Mouse (Mus musculus): ENCODE data around the gene Lamc2. TPM values are rescaled to one million over a fixed set of nuclear protein-coding genes. Genes with fewer than 3 reads are reported as not detected.

The Lamc2 gene
- polyA plus RNA-seq, 1 experiment from 2014 or later = 0.70 TPM

DNA sequence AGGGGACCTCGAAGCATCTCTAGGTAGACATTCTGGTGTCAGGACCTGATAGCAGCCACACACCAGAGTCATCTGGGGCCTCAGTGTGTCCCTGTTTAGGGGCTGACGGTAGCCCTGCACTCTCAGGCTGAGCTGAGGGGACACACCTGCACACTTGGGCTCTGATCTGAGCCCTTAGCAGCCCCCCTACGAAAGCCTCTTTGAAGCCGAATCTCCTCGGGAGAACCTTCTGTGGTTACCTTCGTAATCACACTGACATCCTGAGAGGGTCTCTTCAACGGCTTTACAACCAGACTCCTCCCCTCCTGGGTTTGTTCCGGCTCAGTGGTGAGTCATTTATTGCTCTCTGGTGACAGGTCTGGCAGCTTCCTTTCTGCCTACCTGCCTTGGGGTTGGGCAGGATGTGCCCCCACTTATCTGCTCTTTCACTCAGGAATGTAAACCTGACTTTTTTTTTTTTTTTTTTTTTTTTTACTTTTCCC, 45.5 kb downstream of the Lamc2 start:
- H3K27me3 ChIP-seq (replicated peaks; ENCODE audit: control insufficient read depth, insufficient read depth, low read length) = no peaks in the 10 kb centered on the region
- H3K27ac ChIP-seq (ENCODE audit: low read depth, low read length) = no peak overlapping the region
- no peak overlapping the region for H3K4me3 ChIP-seq (ENCODE audit: low read depth, low read length)
- H3K9me3 ChIP-seq (replicated peaks; ENCODE audit: control insufficient read depth, low read length) = no peaks in the 10 kb centered on the region
- no peaks in the 10 kb centered on the region for H3K36me3 ChIP-seq (ENCODE audit: control insufficient read depth, insufficient read depth, low read length)
- no peak for ATAC-seq
- WGBS = 41% methylated on average over 8 of the region's 8 CpGs
- no peak overlapping the region for H3K9ac ChIP-seq (ENCODE audit: low read length)
- DNase-seq (ENCODE audit: low spot score) = no peak
- no peaks in the 10 kb centered on the region for H3K4me1 ChIP-seq (ENCODE audit: control insufficient read depth, insufficient read depth, low read length)
- no peak overlapping the region for H3K4me2 ChIP-seq (ENCODE audit: low read length)

DNA sequence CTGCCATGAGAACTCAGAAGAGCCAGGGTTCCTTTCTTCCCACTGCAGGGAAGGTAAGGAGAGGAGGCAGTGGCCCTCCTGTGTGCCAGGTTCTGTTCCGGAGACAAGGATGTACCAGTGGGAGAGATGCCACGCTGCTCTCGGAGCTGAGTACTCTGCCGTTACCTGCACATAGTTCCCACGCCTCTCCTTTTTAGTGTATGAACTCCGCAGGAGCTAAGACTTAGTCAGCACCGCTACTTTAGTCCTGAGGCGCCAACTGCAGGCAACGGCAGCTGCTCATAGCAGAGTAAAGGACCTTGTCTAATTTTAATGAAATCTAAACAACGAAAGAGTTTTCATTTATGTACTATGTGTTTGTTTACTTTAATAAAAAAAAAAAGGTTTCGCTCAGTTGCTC, 46.0 kb downstream of the Lamc2 start:
- Histone ChIP-seq H3K9me3 (replicated peaks; ENCODE audit: control insufficient read depth, low read length) (no peaks in the 10 kb centered on the region), H3K36me3 (ENCODE audit: control insufficient read depth, insufficient read depth, low read length) (no peaks in the 10 kb centered on the region), H3K4me2 (ENCODE audit: low read length) (no peak overlapping the region), H3K27ac (ENCODE audit: low read depth, low read length) (no peak overlapping the region), H3K27me3 (replicated peaks; ENCODE audit: control insufficient read depth, insufficient read depth, low read length) (no peaks in the 10 kb centered on the region), H3K4me3 (ENCODE audit: low read depth, low read length) (no peak overlapping the region), H3K4me1 (ENCODE audit: control insufficient read depth, insufficient read depth, low read length) (no peaks in the 10 kb centered on the region), H3K9ac (ENCODE audit: low read length) (no peak overlapping the region)
- no peak for DNase-seq (ENCODE audit: low spot score)
- no peak for ATAC-seq
- WGBS = 82% methylated on average over 11 of the region's 11 CpGs

DNA sequence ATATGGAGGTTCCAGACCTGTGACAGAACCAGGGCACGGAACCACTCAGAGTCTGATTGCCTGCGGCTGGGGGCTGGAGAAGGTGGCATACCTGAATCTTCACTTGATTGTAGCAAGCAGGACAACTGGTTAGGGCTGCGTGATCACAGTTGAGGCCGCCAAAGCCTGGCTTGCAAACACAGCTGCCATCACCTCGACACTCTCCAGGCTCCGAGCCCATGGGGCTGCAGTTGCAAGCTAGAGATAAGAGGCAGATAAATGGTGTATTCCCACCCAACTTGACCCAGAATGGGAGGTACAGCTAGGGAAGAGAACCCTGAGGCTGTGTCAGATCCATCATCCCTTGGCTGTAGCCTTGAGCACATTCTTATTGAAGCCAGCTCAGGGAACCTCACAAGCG, 46.6 kb downstream of the Lamc2 start:
- DNase-seq (ENCODE audit: low spot score) (no peak), ATAC-seq (no peak)
- Histone ChIP-seq H3K4me2 (ENCODE audit: low read length) (no peak overlapping the region), H3K27me3 (replicated peaks; ENCODE audit: control insufficient read depth, insufficient read depth, low read length) (no peaks in the 10 kb centered on the region), H3K36me3 (ENCODE audit: control insufficient read depth, insufficient read depth, low read length) (no peaks in the 10 kb centered on the region), H3K4me3 (ENCODE audit: low read depth, low read length) (no peak overlapping the region), H3K9ac (ENCODE audit: low read length) (no peak overlapping the region), H3K9me3 (replicated peaks; ENCODE audit: control insufficient read depth, low read length) (no peaks in the 10 kb centered on the region), H3K27ac (ENCODE audit: low read depth, low read length) (no peak overlapping the region), H3K4me1 (ENCODE audit: control insufficient read depth, insufficient read depth, low read length) (no peaks in the 10 kb centered on the region)
- whole genome bisulfite sequencing = 90% methylated on average over 7 of the region's 7 CpGs

DNA sequence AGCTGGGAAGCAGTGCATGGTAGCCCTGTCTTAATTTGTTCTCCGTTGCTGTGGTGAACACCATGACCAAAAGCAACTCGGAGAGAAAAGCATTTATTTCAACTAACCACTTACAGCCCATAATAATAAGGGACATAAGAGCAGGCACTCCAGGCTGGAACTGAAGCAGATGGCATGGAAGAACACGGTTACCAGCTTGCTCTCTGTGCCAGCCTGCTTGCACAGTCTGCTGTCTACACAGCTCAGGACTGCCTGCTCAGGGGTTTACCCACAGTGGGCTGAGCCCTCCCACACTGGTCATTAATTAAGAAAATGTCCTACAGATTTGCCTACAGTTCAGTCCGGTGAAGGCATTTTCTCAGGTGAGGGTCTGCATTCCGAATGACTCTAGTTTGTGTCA, 47.8 kb downstream of the Lamc2 start:
- DNase-seq (ENCODE audit: low spot score) = peak; percentile 45
- no peaks in the 10 kb centered on the region for H3K9me3 ChIP-seq (replicated peaks; ENCODE audit: control insufficient read depth, low read length)
- peak; percentile 74; the same call in 1 of the 2 replicates for ATAC-seq
- H3K36me3 ChIP-seq (ENCODE audit: control insufficient read depth, insufficient read depth, low read length) = no peaks in the 10 kb centered on the region
- no peak overlapping the region for H3K9ac ChIP-seq (ENCODE audit: low read length)
- no peak overlapping the region for H3K27ac ChIP-seq (ENCODE audit: low read depth, low read length)
- no peaks in the 10 kb centered on the region for H3K4me1 ChIP-seq (ENCODE audit: control insufficient read depth, insufficient read depth, low read length)
- 68% methylated on average over 5 of the region's 5 CpGs for WGBS
- no peak overlapping the region for H3K4me2 ChIP-seq (ENCODE audit: low read length)
- no peak overlapping the region for H3K4me3 ChIP-seq (ENCODE audit: low read depth, low read length)
- H3K27me3 ChIP-seq (replicated peaks; ENCODE audit: control insufficient read depth, insufficient read depth, low read length) = no peaks in the 10 kb centered on the region

DNA sequence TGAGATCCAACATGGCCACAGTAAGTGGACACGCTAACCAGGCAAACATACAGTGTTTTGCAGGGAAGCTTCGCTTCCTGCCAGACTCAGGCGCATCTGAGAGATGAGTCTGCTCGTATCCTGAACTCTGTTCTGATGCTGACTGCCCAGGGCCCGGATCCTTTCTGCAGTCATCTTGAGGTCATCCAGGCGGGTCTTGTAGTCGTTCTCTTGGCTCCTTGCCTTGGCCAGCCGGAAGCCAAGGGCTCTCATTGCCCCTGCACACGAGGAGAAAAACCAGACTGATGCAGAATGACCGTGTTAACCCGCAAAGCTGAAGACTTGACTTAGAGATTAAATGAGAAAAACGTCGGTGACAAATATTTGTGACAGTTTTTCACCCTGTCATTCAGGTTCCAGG, 49.6 kb downstream of the Lamc2 start:
- Histone ChIP-seq H3K4me3 (ENCODE audit: low read depth, low read length) (no peak overlapping the region), H3K27me3 (replicated peaks; ENCODE audit: control insufficient read depth, insufficient read depth, low read length) (no peaks in the 10 kb centered on the region), H3K4me1 (ENCODE audit: control insufficient read depth, insufficient read depth, low read length) (no peaks in the 10 kb centered on the region), H3K36me3 (ENCODE audit: control insufficient read depth, insufficient read depth, low read length) (no peaks in the 10 kb centered on the region), H3K4me2 (ENCODE audit: low read length) (no peak overlapping the region), H3K9me3 (replicated peaks; ENCODE audit: control insufficient read depth, low read length) (no peaks in the 10 kb centered on the region), H3K27ac (ENCODE audit: low read depth, low read length) (no peak overlapping the region), H3K9ac (ENCODE audit: low read length) (no peak overlapping the region)
- 86% methylated on average over 13 of the region's 13 CpGs for WGBS
- ATAC-seq (no peak), DNase-seq (ENCODE audit: low spot score) (no peak)

DNA sequence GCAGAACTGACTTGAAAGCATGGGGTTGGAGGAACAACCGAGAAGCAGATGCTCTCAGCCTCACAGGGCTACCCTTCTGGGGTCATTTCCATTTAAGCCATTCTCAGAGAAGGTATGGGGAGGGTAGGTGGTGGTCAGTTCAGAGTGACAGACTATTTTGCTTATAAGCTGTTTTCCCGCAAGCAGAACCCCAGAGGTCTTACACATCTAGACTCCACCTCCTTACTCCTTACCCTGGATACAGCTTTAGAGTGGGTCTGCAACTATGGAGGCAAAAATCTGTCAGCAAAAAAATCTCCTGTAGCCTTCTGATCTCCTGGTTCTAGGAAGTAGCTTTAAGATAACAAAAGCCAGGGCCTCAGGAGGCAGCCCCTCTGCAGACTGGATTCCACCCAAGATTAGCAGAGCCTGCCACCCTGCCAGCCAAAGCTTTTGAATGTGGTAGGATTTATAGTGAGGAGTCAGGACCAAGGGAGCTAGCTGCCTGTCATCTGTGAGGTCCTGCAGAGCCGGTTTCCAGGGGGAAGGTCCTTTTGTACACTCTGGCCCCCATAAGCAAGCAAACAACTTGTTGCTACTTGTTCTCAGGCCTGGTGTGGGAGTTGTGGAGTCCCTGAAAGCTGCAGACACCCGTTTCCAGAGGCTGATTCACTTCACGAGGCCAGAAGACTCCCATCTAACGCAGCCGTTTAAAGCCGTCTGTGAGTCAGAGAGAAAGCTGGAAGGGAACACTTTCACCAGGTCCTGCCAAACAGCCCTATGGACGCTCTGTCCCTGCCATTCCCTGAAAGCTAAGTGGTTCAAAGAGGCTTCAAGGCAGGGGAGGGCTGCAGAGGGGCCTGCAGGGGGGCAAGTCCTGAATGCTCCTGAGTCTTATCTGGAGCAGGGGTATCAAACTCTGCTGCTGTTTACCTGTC, 52.1 kb downstream of the Lamc2 start:
- H3K4me1 ChIP-seq (ENCODE audit: control insufficient read depth, insufficient read depth, low read length) = no peaks in the 10 kb centered on the region
- 17% methylated on average over 9 of the region's 9 CpGs for WGBS
- H3K9me3 ChIP-seq (replicated peaks; ENCODE audit: control insufficient read depth, low read length) = no peaks in the 10 kb centered on the region
- peak overlapping the region; percentile 29; the same call in 1 of the 2 replicates for H3K9ac ChIP-seq (ENCODE audit: low read length)
- H3K27ac ChIP-seq (ENCODE audit: low read depth, low read length) = no peak overlapping the region
- H3K27me3 ChIP-seq (replicated peaks; ENCODE audit: control insufficient read depth, insufficient read depth, low read length) = no peaks in the 10 kb centered on the region
- no peak overlapping the region for H3K4me3 ChIP-seq (ENCODE audit: low read depth, low read length)
- H3K36me3 ChIP-seq (ENCODE audit: control insufficient read depth, insufficient read depth, low read length) = no peaks in the 10 kb centered on the region
- H3K4me2 ChIP-seq (ENCODE audit: low read length) = no peak overlapping the region
- DNase-seq (ENCODE audit: low spot score) (peak; percentile 19), ATAC-seq (no peak)

DNA sequence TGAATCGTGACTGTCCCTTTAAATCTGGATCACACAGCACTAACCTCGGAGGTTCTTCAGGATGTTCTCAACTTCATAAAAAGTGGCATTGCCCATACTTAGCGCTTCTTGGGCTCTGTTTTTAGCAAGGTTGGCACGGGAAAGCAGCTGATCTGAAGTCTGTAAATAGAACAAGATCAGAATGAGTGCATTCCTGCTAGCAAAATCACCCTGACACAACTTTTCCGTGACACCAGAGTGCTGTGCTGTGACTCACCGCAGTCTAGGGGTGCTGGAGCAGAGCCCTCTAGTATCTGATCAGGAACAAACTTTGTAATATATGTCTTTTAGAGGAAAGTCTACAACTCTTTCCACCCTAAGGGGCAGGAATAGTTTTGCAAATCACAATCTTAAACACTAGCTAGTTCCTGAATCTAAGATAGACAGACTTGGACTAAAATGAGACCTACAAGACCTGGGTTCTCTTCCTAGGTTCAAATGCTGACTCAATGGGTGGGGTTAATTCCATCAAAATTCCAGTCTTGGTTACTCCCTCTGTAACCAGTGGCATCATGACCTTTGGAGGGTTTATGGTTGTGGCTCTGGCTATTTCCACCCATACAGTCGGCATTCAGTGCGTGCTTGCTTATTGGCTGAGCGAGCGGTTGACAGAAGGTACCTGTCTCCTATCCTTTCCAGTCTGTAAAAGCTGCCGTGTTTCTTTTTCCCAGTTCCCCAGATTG, 56.1 kb downstream of the Lamc2 start:
- H3K4me3 ChIP-seq (ENCODE audit: low read depth, low read length) = no peak overlapping the region
- WGBS = 90% methylated on average over 11 of the region's 11 CpGs
- no peak overlapping the region for H3K4me2 ChIP-seq (ENCODE audit: low read length)
- H3K9ac ChIP-seq (ENCODE audit: low read length) = no peak overlapping the region
- no peaks in the 10 kb centered on the region for H3K4me1 ChIP-seq (ENCODE audit: control insufficient read depth, insufficient read depth, low read length)
- no peaks in the 10 kb centered on the region for H3K27me3 ChIP-seq (replicated peaks; ENCODE audit: control insufficient read depth, insufficient read depth, low read length)
- no peaks in the 10 kb centered on the region for H3K36me3 ChIP-seq (ENCODE audit: control insufficient read depth, insufficient read depth, low read length)
- H3K9me3 ChIP-seq (replicated peaks; ENCODE audit: control insufficient read depth, low read length) = no peaks in the 10 kb centered on the region
- no peak for ATAC-seq
- H3K27ac ChIP-seq (ENCODE audit: low read depth, low read length) = no peak overlapping the region
- no peak for DNase-seq (ENCODE audit: low spot score)

DNA sequence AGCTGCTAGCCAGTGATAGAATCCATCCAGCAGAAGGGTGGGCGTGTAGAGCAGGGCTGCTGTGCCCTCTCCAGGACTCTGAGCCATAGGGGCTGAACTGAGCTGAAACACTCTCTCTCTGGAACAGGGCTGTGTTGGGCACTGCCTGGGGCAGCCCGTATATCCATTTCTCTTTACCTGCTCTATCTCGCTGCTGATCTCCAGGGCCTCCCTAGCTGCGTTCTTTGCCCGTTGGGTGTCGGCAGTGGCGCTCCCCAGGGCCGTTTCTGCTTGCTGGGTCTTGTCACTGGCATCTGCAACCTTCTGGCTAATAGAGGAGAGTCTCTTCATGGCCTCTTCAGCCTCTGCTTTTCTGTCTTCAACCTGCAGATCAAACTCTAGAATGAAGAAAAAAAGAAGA, 57.5 kb downstream of the Lamc2 start:
- Histone ChIP-seq H3K4me3 (ENCODE audit: low read depth, low read length) (no peak overlapping the region), H3K4me1 (ENCODE audit: control insufficient read depth, insufficient read depth, low read length) (no peaks in the 10 kb centered on the region), H3K9me3 (replicated peaks; ENCODE audit: control insufficient read depth, low read length) (no peaks in the 10 kb centered on the region), H3K9ac (ENCODE audit: low read length) (no peak overlapping the region), H3K27ac (ENCODE audit: low read depth, low read length) (no peak overlapping the region), H3K27me3 (replicated peaks; ENCODE audit: control insufficient read depth, insufficient read depth, low read length) (no peaks in the 10 kb centered on the region), H3K4me2 (ENCODE audit: low read length) (no peak overlapping the region), H3K36me3 (ENCODE audit: control insufficient read depth, insufficient read depth, low read length) (no peaks in the 10 kb centered on the region)
- ATAC-seq (no peak), DNase-seq (ENCODE audit: low spot score) (no peak)
- WGBS = 83% methylated on average over 8 of the region's 8 CpGs

DNA sequence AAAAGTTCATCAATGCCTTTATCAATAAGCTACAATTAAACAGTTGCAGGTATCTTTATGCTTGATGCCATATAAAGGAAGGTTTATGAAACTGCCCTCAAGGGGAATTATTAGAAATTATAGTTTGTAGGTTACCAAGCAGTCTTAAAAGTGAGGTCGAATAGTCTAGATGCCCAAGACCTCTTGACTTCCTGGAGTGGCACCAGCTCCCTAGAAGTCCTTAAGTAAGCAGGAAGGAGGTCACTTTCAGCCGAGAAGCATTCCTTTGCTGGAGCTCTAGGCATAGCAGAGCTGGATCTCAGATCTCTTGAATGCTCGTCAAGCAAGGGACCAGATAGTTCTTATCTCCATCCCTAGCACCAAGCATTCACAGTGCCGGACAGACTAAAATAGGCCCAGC, 58.6 kb downstream of the Lamc2 start:
- Histone ChIP-seq H3K36me3 (ENCODE audit: control insufficient read depth, insufficient read depth, low read length) (no peaks in the 10 kb centered on the region), H3K27me3 (replicated peaks; ENCODE audit: control insufficient read depth, insufficient read depth, low read length) (no peaks in the 10 kb centered on the region), H3K9ac (ENCODE audit: low read length) (no peak overlapping the region), H3K9me3 (replicated peaks; ENCODE audit: control insufficient read depth, low read length) (no peaks in the 10 kb centered on the region), H3K27ac (ENCODE audit: low read depth, low read length) (no peak overlapping the region), H3K4me1 (ENCODE audit: control insufficient read depth, insufficient read depth, low read length) (no peaks in the 10 kb centered on the region), H3K4me3 (ENCODE audit: low read depth, low read length) (no peak overlapping the region), H3K4me2 (ENCODE audit: low read length) (no peak overlapping the region)
- 83% methylated on average over 4 of the region's 4 CpGs for WGBS
- ATAC-seq (no peak), DNase-seq (ENCODE audit: low spot score) (no peak)

Data from forebrain, embryonic 14.5 days (tissue).